Mouse (Mus musculus) G1E (cell line): Measurements from ENCODE around the gene Slc35b2.

ENCODE experiments used
- CTCF ChIP-seq: IDR thresholded peaks from 2 replicates; pipeline ENCODE4 v1.5.1; 2012; ENCODE audit warnings: low read depth, low read length, inconsistent platforms, mixed read lengths
- GATA1 ChIP-seq: IDR thresholded peaks from 2 replicates; pipeline ENCODE4 v1.6.1; 2012; ENCODE audit warnings: borderline replicate concordance, low read length, inconsistent platforms, mixed read lengths
- TAL1 ChIP-seq: conservative IDR thresholded peaks from 2 replicates; pipeline ENCODE4 v1.6.1; 2012; ENCODE audit warnings: low read depth, low read length, inconsistent platforms, mixed read lengths

DNA sequence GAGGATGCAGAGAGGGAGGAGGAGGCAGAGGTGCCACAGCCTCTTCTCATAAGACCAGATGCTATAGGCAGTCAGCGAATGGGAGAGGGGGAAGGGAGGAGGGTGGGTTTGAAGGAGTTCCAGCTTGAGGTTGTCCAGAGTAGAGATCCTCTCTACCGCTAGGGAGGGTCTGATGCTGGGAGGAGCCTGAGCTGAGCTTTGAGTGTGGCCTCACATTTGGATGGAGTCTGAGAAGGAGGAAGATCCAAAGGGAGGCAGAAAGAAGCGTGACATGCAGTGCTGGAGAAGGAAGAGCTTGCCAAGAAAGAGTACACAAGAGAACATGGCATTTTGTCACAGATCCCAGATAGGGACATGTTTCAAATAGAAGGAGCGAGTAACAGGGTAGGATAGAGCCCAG, 25.3 kb upstream of the Slc35b2 start:
- TF ChIP-seq CTCF, result no peak
- no peak for TF ChIP-seq GATA1
- no peak for TF ChIP-seq TAL1
